Mouse (Mus musculus): ENCODE results near the gene Svop.

Gene Svop

DNA sequence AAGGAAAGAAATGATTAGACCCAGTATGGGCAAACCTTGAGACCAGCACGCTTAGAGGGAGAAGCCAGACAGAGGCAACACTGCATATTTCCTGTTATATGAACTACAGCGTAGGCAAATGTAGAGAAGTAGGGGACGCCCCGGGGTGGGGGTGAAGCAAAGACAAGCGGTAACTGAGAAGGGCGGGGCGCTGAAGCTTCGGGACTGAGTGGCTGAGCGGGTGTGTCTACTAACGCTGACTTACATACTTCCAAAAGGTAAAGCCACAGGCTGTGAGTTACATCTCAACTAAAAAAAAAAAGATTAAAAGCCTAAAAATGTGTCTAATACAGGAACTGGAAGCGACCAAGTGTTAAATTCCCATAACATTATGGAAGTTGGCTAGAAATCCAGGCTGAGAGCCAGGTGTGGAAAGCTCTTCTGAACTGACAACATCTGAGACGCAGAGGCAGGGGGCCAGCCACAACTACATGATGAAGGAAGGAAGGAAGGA, 99.0 kb downstream of the Svop start:
- DNase-seq, result peak; percentile 77

DNA sequence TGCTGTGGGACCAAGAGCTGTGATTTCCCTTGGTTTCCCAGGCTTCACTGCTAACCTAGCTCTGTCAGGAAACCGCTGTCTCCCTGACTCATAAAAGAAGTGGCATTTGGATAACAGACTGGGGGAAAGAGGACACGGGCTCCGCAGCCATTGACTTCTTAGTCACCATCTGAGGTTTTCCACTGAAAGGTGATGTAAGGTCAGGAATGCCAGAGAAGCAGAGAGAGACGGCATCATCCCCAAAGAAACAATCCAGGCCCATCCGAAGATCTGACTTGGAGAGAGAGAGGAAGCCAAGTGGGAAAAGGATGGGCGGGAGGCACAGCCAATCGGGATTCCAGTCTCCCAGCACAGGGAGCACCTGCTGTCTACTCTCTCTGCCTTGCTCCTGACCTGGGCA, 100.2 kb downstream of the Svop start:
- DNase-seq, result no peak

DNA sequence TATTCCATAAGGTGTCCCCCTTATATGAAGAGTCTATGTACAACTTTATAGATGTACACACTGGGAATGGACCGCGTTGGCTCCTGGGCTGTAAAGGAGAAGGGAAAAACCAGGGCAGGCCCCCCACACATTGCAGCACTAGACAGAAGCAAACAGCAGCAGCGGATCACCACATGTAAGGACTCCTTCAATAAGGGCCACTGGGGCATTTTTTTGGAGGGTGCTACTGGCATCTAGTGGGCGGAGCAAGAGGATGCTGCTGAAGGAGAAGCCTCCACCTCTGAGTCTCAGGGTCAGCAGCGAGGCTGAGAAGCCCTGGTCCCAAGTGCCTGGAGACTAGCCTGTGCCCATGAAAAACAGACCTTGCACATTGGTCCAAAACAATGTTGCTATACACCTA, 100.8 kb downstream of the Svop start:
- no peak for DNase-seq

DNA sequence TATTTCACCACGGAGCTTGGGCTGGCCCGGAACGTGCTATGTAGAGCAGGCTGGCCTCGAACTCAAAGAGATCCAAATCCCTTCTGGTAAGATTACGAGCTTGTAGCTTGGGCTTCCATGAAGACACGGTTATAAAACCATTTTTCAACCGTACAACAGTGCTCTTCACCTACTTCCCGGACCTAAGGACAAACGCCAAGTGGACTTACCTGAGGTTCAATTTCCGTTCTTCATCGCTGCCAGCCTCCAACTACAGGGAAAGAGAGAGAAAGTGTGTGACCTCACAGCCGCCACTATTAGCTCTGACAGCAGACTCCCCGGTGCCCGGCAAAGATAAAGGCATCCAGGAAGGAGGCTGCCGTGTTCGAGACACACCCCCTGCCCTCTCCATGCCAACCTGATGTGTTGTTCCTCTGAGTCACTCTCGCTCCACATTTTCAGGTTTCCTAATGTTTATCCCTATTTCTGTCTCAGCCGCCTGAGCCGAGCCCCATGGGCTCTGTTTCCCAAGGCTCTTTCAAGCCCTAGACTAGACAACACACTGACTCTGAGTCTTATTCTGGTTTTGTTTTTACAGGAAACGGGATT, 101.8 kb downstream of the Svop start:
- DNase-seq, result no peak

DNA sequence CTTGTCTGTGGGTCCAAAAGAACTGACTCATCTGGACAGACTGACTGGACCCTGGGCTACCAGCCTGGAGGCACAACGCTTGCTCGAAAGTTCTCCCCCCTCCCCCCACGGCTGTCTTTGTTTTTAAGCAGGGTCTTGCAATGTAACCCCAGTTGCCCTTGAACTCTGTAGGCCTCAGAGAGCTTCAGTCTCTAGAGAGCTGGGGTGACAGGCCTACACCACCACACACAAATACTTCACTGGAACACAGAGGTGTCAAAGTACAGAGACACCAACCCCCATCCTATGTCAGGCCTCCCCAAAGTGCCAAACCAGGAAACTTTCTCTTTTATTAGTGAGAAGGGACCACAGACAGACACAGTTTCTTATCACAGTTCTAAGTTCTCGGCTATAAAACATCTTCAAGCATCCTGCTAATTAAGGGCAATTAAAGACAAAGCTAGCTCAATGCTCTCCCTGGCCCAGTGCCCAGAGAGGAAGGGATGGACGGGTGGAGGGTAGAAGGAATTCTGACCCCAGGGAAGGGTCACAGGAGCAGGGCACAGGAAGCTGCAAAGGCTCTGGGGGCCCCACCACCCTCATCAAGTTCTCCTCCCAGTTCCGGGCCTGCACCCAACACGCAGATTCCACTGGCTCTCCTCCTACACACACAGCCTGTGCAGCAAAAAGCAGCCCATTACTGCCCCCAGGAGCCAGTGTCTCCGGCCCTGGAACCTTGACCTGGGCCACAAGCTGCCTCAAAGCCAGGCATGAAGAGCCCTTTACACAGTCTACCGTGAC, 105.0 kb downstream of the Svop start:
- DNase-seq, result peak; percentile 62

DNA sequence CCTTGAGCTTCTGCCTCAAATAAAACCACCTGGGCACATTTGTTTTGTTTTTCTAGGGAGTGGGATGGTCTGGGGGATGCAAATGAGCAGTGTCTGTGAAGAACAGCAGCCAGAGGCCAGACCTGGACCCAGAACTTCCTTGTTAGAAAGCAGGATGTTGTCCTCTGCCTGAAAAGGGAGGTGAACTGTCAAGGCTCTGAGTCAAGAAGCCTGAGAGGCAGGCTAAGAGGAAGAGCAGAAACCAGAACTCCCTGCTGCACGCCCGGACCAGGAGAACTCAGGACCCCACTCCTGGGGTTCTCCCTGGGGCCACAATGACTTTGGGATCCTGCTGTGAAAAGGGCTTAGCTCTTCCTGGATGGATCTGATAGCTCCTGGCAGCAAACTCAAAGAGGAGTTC, 105.6 kb downstream of the Svop start:
- DNase-seq, result no peak

DNA sequence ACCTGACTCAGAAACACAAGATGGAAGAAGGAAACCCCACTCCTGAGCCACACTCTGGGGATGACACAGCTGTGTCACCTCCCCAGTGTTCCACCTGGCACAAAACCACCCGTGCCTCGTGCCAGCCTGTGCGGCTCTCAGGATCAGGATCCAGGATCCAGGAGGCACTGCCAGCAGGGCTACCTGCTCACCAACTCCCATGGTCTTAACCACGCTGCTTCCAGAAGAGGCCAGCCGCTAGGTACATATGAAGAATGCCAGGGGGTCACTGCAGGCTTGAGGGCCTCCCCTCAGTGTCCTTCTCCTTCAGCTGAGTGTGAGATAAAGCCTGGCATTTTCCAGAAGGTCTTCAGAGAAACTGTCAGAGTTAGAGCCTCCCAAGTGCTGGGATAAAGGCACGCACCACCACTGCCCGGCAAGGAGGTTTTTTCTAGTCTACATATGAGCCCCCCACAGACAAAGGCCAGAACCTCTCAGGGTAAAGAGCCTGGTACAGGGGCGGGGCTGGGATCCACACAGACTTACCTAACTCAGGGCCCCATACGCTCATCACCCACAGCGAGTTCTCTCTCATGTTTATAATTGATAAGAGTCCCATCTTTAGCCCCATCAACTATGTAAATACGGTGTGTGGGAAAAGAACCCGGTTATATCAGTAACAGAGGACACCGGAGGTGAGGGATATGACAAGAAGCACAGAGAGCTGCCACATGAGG, 107.2 kb downstream of the Svop start:
- DNase-seq, result no peak

DNA sequence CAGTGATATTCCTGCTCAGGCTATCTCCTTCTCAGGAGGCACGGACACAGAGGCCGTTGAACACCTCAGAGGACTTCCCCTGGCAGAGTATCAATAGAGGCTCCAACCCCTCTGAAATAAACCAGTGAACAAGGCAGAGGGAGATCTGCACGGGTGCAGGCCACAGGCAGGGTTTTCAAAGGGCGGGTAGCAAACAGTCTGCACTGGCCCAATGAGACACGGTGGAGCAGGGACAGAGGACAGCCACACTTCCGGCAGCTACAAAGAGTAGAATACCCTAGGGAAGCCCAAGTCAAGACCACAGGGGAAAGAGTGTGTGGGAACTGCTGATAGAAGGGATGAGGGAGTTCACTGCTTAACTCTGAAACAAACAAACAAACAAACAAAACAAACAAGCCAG, 107.8 kb downstream of the Svop start:
- no peak for DNase-seq

DNA sequence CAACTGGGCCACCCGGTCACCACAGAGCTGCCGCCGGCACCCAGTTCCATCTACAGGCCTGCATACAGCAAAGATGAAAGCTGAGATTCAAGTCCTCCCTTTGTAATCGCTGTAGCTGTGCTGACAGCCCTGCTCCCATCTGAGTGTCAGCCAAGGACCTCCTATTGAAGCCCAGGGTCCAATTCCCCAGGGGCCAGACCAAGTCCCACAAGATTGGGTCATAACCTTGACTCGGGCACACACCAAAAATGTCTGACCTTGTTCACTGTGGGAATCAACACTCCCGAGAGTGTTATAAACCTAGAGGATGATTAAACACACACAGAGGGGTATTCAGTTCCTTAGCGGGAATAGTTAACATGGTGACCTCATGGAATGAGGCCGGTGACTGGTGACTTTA, 109.5 kb downstream of the Svop start:
- DNase-seq, result no peak

DNA sequence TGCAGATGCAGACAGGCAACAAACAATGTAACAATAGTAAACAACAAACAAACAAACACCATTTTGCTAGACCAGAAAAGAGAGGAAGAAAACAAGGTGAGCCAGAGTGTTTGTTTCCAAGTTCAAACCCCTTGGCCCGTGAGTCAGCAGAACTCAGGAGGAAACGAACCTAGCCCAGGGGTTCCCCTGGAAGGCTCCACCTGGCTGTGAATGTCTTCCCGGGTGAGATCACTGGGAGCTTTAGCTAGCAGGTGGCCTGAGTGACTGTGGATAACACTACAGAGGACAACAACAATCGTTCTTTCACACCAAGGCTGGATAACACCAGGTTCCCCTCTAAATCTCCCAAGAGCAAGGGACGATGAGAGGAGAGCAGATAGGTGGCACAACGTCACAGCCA, 110.2 kb downstream of the Svop start:
- no peak for DNase-seq

DNA sequence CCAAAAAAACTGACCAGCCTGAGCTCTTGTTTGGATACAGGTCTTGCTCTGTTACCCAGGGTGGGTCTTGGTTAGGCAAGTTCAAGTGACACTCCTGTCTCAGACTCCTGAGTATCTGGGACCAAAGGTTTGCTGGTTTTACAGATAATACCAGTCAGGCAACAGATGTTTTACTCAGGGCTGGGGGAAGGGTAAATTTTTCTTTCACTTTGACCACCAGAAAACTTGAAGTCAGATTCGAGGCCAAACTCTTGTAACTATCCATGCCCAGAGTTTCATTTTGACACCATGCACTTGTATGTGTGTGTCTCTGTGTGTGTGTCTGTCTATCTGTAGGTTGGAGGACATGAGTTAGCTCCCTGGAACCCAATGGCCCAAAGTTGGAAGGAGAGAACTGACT, 110.9 kb downstream of the Svop start:
- no peak for DNase-seq

DNA sequence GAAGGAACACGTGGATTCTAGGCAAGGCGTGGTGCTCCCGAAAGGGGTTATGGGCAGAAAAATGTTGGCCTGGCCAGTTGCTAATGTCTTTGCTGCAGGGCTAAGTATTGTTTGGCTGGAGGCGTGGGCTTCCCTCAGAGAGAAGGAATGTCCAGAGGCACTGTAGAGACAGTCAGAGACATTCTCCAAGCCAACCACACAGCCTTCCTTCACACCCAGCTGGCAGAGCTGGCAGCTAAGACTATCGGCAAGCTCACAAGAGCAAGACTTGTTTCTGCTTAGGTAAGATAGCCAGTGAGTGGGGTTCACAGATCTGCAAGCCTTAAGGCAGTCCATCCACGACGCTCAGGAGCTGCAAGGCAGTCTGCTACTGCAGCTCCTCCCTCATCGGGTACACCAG, 114.1 kb downstream of the Svop start:
- DNase-seq, result no peak

All from lung, postnatal 14 days (tissue).